Mouse (Mus musculus): ENCODE data around the gene 3300002I08Rik. TPM values are rescaled to one million over a fixed set of nuclear protein-coding genes. Genes with fewer than 3 reads are reported as not detected.
A peak's percentile ranks its signal among the peaks of the same experiment; 100 is the strongest.
"Not testable (repeated sequence)": the region's sequence is repeated elsewhere in the genome, so short reads cannot be mapped to it uniquely, and the experiment has no call there.

3300002I08Rik gene
- 10 to 100 TPM in 15 of 26 experiments, 1 to 10 TPM in 10, not detected in 1; 1.7 to 29.1 (median 12.5) TPM for total RNA-seq (2018; cell fraction: chromatin; rRNA removed)
- total RNA-seq (2018; cell fraction: cytosol; rRNA removed) = 1 to 10 TPM; 1.3 to 5.8 (median 3.4) TPM
- total RNA-seq (2018; cell fraction: nucleus; rRNA removed) = 10 to 100 TPM in 8 of 26 experiments, 1 to 10 TPM in 18; 1.2 to 19.0 (median 6.1) TPM
- polyA plus RNA-seq (2018) = 1.1 to 2.4 TPM (median 2.0 TPM) in 3 replicates

GRCm38 (mm10) chr2:150362113-150362877 is at the start of gene 3300002I08Rik:
TSS of gene 3300002I08Rik (minus strand) at chr2:150362765.
- H3K27ac ChIP-seq = peak within 1 kb of the TSS; percentile 43
- WGBS (ENCODE audit: missing documents) = 4% methylated on average over 12 of the region's 17 CpGs
- H3K4me3 ChIP-seq (ENCODE audit: inconsistent target) = peak within 1 kb of the TSS; percentile 64
- H3K79me2 ChIP-seq (ENCODE audit: inconsistent target); H3K36me3 ChIP-seq (ENCODE audit: inconsistent target): not testable (repeated sequence)

GRCm38 (mm10) chr2:150412146-150412545 is 49.6 kb upstream of the 3300002I08Rik start:
- not testable (repeated sequence) for H3K36me3 ChIP-seq (ENCODE audit: inconsistent target); H3K4me3 ChIP-seq (ENCODE audit: inconsistent target); H3K27ac ChIP-seq; H3K79me2 ChIP-seq (ENCODE audit: inconsistent target)
- 96% methylated on average over 17 of the region's 17 CpGs for WGBS (ENCODE audit: missing documents)

GRCm38 (mm10) chr2:150390198-150390597 is 27.6 kb upstream of the 3300002I08Rik start:
- Histone ChIP-seq H3K4me3 (ENCODE audit: inconsistent target) (no peak overlapping the region), H3K79me2 (ENCODE audit: inconsistent target) (no peaks in the 10 kb centered on the region), H3K27ac (no peak overlapping the region), H3K36me3 (ENCODE audit: inconsistent target) (no peaks in the 10 kb centered on the region)
- 89% methylated on average over 1 of the region's 1 CpGs for WGBS (ENCODE audit: missing documents)

GRCm38 (mm10) chr2:150385553-150386106 is 23.1 kb upstream of the 3300002I08Rik start:
- H3K4me3 ChIP-seq (ENCODE audit: inconsistent target); H3K79me2 ChIP-seq (ENCODE audit: inconsistent target); H3K27ac ChIP-seq; H3K36me3 ChIP-seq (ENCODE audit: inconsistent target): not testable (repeated sequence)
- 96% methylated on average over 11 of the region's 19 CpGs for WGBS (ENCODE audit: missing documents)

GRCm38 (mm10) chr2:150362878-150363229 is 289 bp upstream of the 3300002I08Rik start:
- Histone ChIP-seq H3K27ac (peak overlapping the region; percentile 43), H3K79me2 (ENCODE audit: inconsistent target) (peaks cover 3% of the 10 kb centered on the region; the same call in 1 of the 2 replicates)
- WGBS (ENCODE audit: missing documents) = 3% methylated on average over 4 of the region's 4 CpGs

GRCm38 (mm10) chr2:150357136-150357535 is 5.4 kb downstream of the 3300002I08Rik start:
- H3K27ac ChIP-seq; H3K79me2 ChIP-seq (ENCODE audit: inconsistent target); H3K4me3 ChIP-seq (ENCODE audit: inconsistent target); H3K36me3 ChIP-seq (ENCODE audit: inconsistent target): not testable (repeated sequence)

More at GRCm38 (mm10) chr2:150362878-150363229, 289 bp upstream of the 3300002I08Rik start:
- H3K4me3 ChIP-seq (ENCODE audit: inconsistent target) = peak overlapping the region; percentile 64
- H3K36me3 ChIP-seq (ENCODE audit: inconsistent target) = no peaks in the 10 kb centered on the region

GRCm38 (mm10) chr2:150323402-150323801 is 39.2 kb downstream of the 3300002I08Rik start, which contains the start of gene Gm10130:
TSS of gene Gm10130 (plus strand) at chr2:150323702.
- H3K27ac ChIP-seq = no peak within 1 kb of the TSS
- H3K36me3 ChIP-seq (ENCODE audit: inconsistent target) = peaks cover 16% of the 10 kb centered on the region
- peaks cover 34% of the 10 kb centered on the region for H3K79me2 ChIP-seq (ENCODE audit: inconsistent target)
- H3K4me3 ChIP-seq (ENCODE audit: inconsistent target) = no peak within 1 kb of the TSS
- WGBS (ENCODE audit: missing documents) = 98% methylated on average over 5 of the region's 5 CpGs

- whole genome bisulfite sequencing (ENCODE audit: missing documents) = 100% methylated on average over 1 of the region's 1 CpGs
- H3K4me3 ChIP-seq (ENCODE audit: inconsistent target) = no peak overlapping the region
- peaks cover 5% of the 10 kb centered on the region; the same call in 1 of the 2 replicates for H3K36me3 ChIP-seq (ENCODE audit: inconsistent target)
- no peak overlapping the region for H3K27ac ChIP-seq
- H3K79me2 ChIP-seq (ENCODE audit: inconsistent target) = peaks cover 77% of the 10 kb centered on the region
These were observed 43.6 kb downstream of the 3300002I08Rik start for GRCm38 (mm10) chr2:150318973-150319372.

GRCm38 (mm10) chr2:150316140-150316539 is 46.4 kb downstream of the 3300002I08Rik start:
- no peaks in the 10 kb centered on the region for H3K36me3 ChIP-seq (ENCODE audit: inconsistent target)
- no peak overlapping the region for H3K27ac ChIP-seq
- peaks cover 79% of the 10 kb centered on the region for H3K79me2 ChIP-seq (ENCODE audit: inconsistent target)
- H3K4me3 ChIP-seq (ENCODE audit: inconsistent target) = no peak overlapping the region

GRCm38 (mm10) chr2:150310952-150311884 is 51.3 kb downstream of the 3300002I08Rik start:
- 0 out of 2 replicates have a peak overlapping the region, but pooled peaks have one; percentile 2 for H3K27ac ChIP-seq
- WGBS (ENCODE audit: missing documents) = 8% methylated on average over 13 of the region's 19 CpGs
- peak overlapping the region; percentile 59 for H3K4me3 ChIP-seq (ENCODE audit: inconsistent target)
- peaks cover 35% of the 10 kb centered on the region for H3K79me2 ChIP-seq (ENCODE audit: inconsistent target)
- H3K36me3 ChIP-seq (ENCODE audit: inconsistent target) = not testable (repeated sequence)

- Histone ChIP-seq H3K27ac (no peak overlapping the region), H3K36me3 (ENCODE audit: inconsistent target) (no peaks in the 10 kb centered on the region), H3K79me2 (ENCODE audit: inconsistent target) (peaks cover 5% of the 10 kb centered on the region), H3K4me3 (ENCODE audit: inconsistent target) (no peak overlapping the region)
- WGBS (ENCODE audit: missing documents) = 74% methylated on average over 10 of the region's 10 CpGs
These were observed 55.3 kb downstream of the 3300002I08Rik start for GRCm38 (mm10) chr2:150307183-150307773.

GRCm38 (mm10) chr2:150299096-150299495 is 63.5 kb downstream of the 3300002I08Rik start:
- Histone ChIP-seq H3K27ac (no peak overlapping the region), H3K4me3 (ENCODE audit: inconsistent target) (no peak overlapping the region), H3K36me3 (ENCODE audit: inconsistent target) (no peaks in the 10 kb centered on the region), H3K79me2 (ENCODE audit: inconsistent target) (no peaks in the 10 kb centered on the region)
- WGBS (ENCODE audit: missing documents) = 75% methylated on average over 1 of the region's 1 CpGs

- WGBS (ENCODE audit: missing documents) = 68% methylated on average over 6 of the region's 6 CpGs
- Histone ChIP-seq H3K79me2 (ENCODE audit: inconsistent target) (no peaks in the 10 kb centered on the region), H3K4me3 (ENCODE audit: inconsistent target) (no peak overlapping the region), H3K27ac (no peak overlapping the region), H3K36me3 (ENCODE audit: inconsistent target) (no peaks in the 10 kb centered on the region)
These were observed 68.9 kb downstream of the 3300002I08Rik start for GRCm38 (mm10) chr2:150293669-150294068.
